Mouse (Mus musculus): ENCODE data around the gene Pbx4.

The Pbx4 gene

GRCm38 (mm10) chr8:69901484-69902162, 69.3 kb downstream of the Pbx4 start:
- peak; percentile 98 for DNase-seq (ENCODE audit: low spot score)

- DNase-seq (ENCODE audit: low spot score) = no peak
Observed at GRCm38 (mm10) chr8:69902163-69903062, 70.1 kb downstream of the Pbx4 start, which contains the start of the genes Tssk6, Ndufa13 and Yjefn3. Gene Tssk6 (plus strand): TSS chr8:69902184. Gene Ndufa13 (minus strand): TSS chr8:69902558. Gene Yjefn3 (minus strand): TSS chr8:69902712.

GRCm38 (mm10) chr8:69903063-69903542, 70.8 kb downstream of the Pbx4 start:
- DNase-seq (ENCODE audit: low spot score) = peak; percentile 94

- DNase-seq (ENCODE audit: low spot score) = no peak
Observed at GRCm38 (mm10) chr8:69904096-69904495, 71.8 kb downstream of the Pbx4 start.

GRCm38 (mm10) chr8:69906260-69906659, 74.0 kb downstream of the Pbx4 start:
- no peak for DNase-seq (ENCODE audit: low spot score)

GRCm38 (mm10) chr8:69907106-69907505, 74.8 kb downstream of the Pbx4 start:
- no peak for DNase-seq (ENCODE audit: low spot score)

GRCm38 (mm10) chr8:69911917-69912316, 79.6 kb downstream of the Pbx4 start:
- DNase-seq (ENCODE audit: low spot score) = no peak

GRCm38 (mm10) chr8:69912478-69913074, 80.3 kb downstream of the Pbx4 start:
- DNase-seq (ENCODE audit: low spot score) = no peak

GRCm38 (mm10) chr8:69914526-69914925, 82.2 kb downstream of the Pbx4 start:
- DNase-seq (ENCODE audit: low spot score) = no peak

- no peak for DNase-seq (ENCODE audit: low spot score)
Observed at GRCm38 (mm10) chr8:69915748-69916147, 83.5 kb downstream of the Pbx4 start.

- DNase-seq (ENCODE audit: low spot score) = no peak
Observed at GRCm38 (mm10) chr8:69918506-69918905, 86.2 kb downstream of the Pbx4 start.

- DNase-seq (ENCODE audit: low spot score) = peak; percentile 36
Observed at GRCm38 (mm10) chr8:69919010-69919409, 86.7 kb downstream of the Pbx4 start.

- no peak for DNase-seq (ENCODE audit: low spot score)
Observed at GRCm38 (mm10) chr8:69919876-69920662, 87.8 kb downstream of the Pbx4 start.

GRCm38 (mm10) chr8:69921141-69921540, 88.8 kb downstream of the Pbx4 start:
- DNase-seq (ENCODE audit: low spot score) = no peak
